In genomic region chr13:97539686-97540085, GRCm38 (mm10) we compare ENCODE assay signal across 19 mouse cellular contexts.
DNase-seq lines count a peak whose midpoint lies in the region; ATAC-seq and TF ChIP-seq lines count a peak whose summit lies in the region.
"Had no signal": no experiment of that assay in that cellular context is flagged by ENCODE, and none has a peak within 500 bp of the region (broad histone marks: within the 10 kb centered on the region; RNA-seq: fewer than 3 reads in every experiment).

No protein-coding gene starts in this region.

- WGBS in kidney, embryonic 15.5 days, result 25% methylated on average over 9 of the region's 9 CpGs
- WGBS in kidney, adult 2 months, result 57% methylated on average over 9 of the region's 9 CpGs

- H3K4me3 ChIP-seq in kidney, embryonic 15.5 days (replicated peaks), result no peak overlapping the region
- H3K4me3 ChIP-seq in kidney, adult 2 months (ENCODE audit: insufficient read depth, low read depth, low read length), result no peak overlapping the region
- no peak overlapping the region for H3K4me3 ChIP-seq in C2C12 (ENCODE audit: insufficient read depth, poor library complexity, severe bottlenecking)
- H3K4me3 ChIP-seq: forebrain, embryonic 13.5 days; neural tube, embryonic 13.5 days had no signal

- DNase-seq in kidney, adult 2 months, result no peak
- peak; percentile 6 for DNase-seq in T-cell, adult 2 months (ENCODE audit: low spot score)
- no peak for DNase-seq in spleen, postnatal 10 days (ENCODE audit: low spot score in 2 of 2)
- DNase-seq in spleen, postnatal 36 days (ENCODE audit: low spot score in 2 of 2), result no peak
- DNase-seq in gastrocnemius, postnatal 36 days, result no peak
- DNase-seq: cerebellum, adult 8-10 months; gastrocnemius, postnatal 25 days; layer of hippocampus, postnatal 36 days; left cerebral cortex, postnatal 4 days; lung, embryonic 14.5 days; right cerebral cortex, postnatal 4 days had no signal

- TF ChIP-seq CTCF in kidney, adult 2 months (conservative IDR thresholded peaks at IDR 0.05; ENCODE audit: insufficient read depth, insufficient read length, low read depth, low read length), result no peak
- no peak for TF ChIP-seq CTCF in C2C12 (IDR thresholded peaks at IDR 0.05; ENCODE audit: control insufficient read depth, insufficient read depth, insufficient read length)

- no peak for TF ChIP-seq POLR2A in kidney, adult 2 months (IDR thresholded peaks at IDR 0.05; ENCODE audit: low read depth, low read length)

- no peak overlapping the region for H3K4me2 ChIP-seq in kidney, embryonic 15.5 days
- H3K4me2 ChIP-seq: forebrain, embryonic 13.5 days; heart, embryonic 11.5 days; liver, embryonic 11.5 days; lung, embryonic 14.5 days; neural tube, embryonic 13.5 days had no signal

- H3K9ac ChIP-seq in kidney, embryonic 15.5 days, result no peak overlapping the region
- H3K9ac ChIP-seq: forebrain, embryonic 13.5 days; lung, embryonic 14.5 days; neural tube, embryonic 13.5 days had no signal

- H3K36me3 ChIP-seq in kidney, embryonic 15.5 days, result no peaks in the 10 kb centered on the region
- H3K36me3 ChIP-seq in kidney, adult 2 months (ENCODE audit: control insufficient read depth, insufficient read depth, low read length), result no peaks in the 10 kb centered on the region
- H3K36me3 ChIP-seq in C2C12 (ENCODE audit: control insufficient read depth, insufficient read depth), result no peaks in the 10 kb centered on the region
- H3K36me3 ChIP-seq: neural tube, embryonic 13.5 days had no signal

- H3K79me2 ChIP-seq in C2C12 (ENCODE audit: control insufficient read depth, insufficient read depth), result no peaks in the 10 kb centered on the region

- H3K9me3 ChIP-seq in kidney, embryonic 15.5 days (replicated peaks), result no peaks in the 10 kb centered on the region
- H3K9me3 ChIP-seq: neural tube, embryonic 13.5 days had no signal

- ATAC-seq in kidney, embryonic 15.5 days (replicated peaks; ENCODE audit: low FRiP score), result no peak
- peak; percentile 58 for ATAC-seq in megakaryocyte, adult 5-6 weeks (ENCODE audit: poor library complexity, severe bottlenecking)
- ATAC-seq: forebrain, embryonic 13.5 days; midbrain, embryonic 16.5 days had no signal

- H3K27me3 ChIP-seq in kidney, embryonic 15.5 days, result no peaks in the 10 kb centered on the region
- no peaks in the 10 kb centered on the region for H3K27me3 ChIP-seq in kidney, adult 2 months (replicated peaks; ENCODE audit: control insufficient read depth, insufficient read depth, low read length)
- no peaks in the 10 kb centered on the region for H3K27me3 ChIP-seq in C2C12 (ENCODE audit: control insufficient read depth, insufficient read depth, insufficient read length)
- H3K27me3 ChIP-seq: forebrain, embryonic 13.5 days; neural tube, embryonic 13.5 days had no signal

- intact Hi-C loops in gastrocnemius, postnatal 36 days (cut with DNase I), result no loop called here

- H3K4me1 ChIP-seq in kidney, embryonic 15.5 days, result peaks cover 11% of the 10 kb centered on the region
- no peaks in the 10 kb centered on the region for H3K4me1 ChIP-seq in kidney, adult 2 months (ENCODE audit: control insufficient read depth, insufficient read depth, low read length)

- no peak overlapping the region for H3ac ChIP-seq in C2C12 (ENCODE audit: control insufficient read depth, insufficient read length, low read depth)

- peak overlapping the region; percentile 25; the same call in 1 of the 2 replicates for H3K27ac ChIP-seq in kidney, embryonic 15.5 days
- H3K27ac ChIP-seq in kidney, adult 2 months (ENCODE audit: insufficient read depth, low read depth, low read length), result no peak overlapping the region
- H3K27ac ChIP-seq: forebrain, embryonic 13.5 days; neural tube, embryonic 13.5 days had no signal

- no peaks in the 10 kb centered on the region for H3K79me3 ChIP-seq in C2C12 (ENCODE audit: low read depth)

TF ChIP-seq in C2C12, 6 proteins besides CTCF, POLR2A, EP300 and RAD21:
- TF ChIP-seq CEBPB (IDR thresholded peaks at IDR 0.05; ENCODE audit: low read depth) (no peak), MYOD1 (IDR thresholded peaks at IDR 0.05; ENCODE audit: control insufficient read depth, insufficient read length, low read depth) (peak; percentile 49), MYOG (IDR thresholded peaks at IDR 0.05; ENCODE audit: control insufficient read depth, extremely low read depth, insufficient read length) (no peak), MAX (IDR thresholded peaks at IDR 0.05) (no peak), FOSL1 (IDR thresholded peaks at IDR 0.05; ENCODE audit: insufficient read depth, low read length, poor library complexity, severe bottlenecking) (peak; percentile 41), USF1 (IDR thresholded peaks at IDR 0.05; ENCODE audit: low read depth) (no peak)
